Mouse (Mus musculus) regulatory T cell (primary cell): ENCODE measurements around the gene Gm49325.

Experiments
- in situ Hi-C: fragments of 300-600 bp; cut with MboI, MseI; formaldehyde crosslinking; loops from one replicate; pipeline ENCODE4 v1.15.1; 2025; ENCODE audit warnings: high pct_unique_total_duplicates

Gm49325 gene

GRCm38 (mm10) chr10:77624570-77624995, 18.6 kb downstream of the Gm49325 start:
- in situ Hi-C loops = no loop called here

DNA sequence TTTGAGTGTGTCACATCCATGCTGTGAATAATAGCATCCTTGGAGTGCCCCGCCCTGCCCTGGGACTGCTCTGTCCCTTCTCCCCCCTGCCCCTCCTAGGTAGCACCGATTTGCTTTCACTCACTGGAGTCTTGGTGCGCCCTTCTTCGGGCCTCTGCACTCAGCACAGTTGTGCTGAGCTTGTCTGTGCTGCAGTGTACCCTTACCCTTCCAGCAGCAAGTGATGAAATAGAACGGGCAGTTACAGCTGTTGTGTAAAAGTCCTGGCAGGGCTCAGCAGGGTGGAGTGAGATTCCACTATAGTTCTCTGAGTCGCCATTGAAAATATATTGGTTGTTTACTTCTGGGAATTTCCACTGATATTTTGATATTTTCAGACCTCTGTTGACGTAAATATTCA, 20.0 kb downstream of the Gm49325 start:
- in situ Hi-C loops = no loop called here

DNA sequence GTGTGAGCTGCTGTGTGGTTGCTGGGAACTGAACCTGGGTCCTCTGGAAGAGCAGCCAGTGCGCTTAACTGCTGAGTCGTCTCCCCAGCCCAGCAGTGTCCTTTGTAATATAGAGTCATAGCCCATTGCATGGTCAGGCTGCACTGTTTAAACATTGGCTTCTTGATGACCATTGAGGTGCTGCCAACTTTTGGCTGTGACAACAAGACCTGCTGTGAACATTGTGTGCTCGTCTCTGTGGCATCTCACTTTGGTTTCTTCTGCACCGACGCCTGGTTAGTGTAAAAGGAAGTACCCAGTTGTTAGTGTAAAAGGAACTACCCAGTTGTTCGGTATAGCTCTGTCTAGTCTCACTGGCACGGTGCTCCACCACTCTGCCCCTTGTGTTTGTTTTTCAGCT, 20.6 kb downstream of the Gm49325 start:
- in situ Hi-C loops = no loop called here

DNA sequence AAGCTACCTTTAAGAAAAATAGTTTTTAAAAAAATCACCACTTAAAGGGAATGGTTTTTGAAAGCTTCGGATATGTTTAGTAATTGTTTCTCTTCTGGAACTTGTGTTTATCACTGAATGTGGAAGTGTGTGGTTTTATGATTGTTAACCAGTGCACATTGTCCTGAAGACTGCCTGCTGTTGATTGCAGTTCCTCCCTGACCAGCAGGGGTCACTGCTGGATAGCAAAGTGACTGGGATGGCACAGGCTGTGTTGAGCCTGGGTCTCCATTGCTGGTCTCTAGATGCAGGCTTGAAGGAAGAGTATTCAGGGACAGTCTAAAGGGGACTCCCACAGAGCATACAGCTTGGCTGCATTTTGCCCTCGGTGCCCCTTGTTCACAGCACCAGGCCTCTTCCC, 21.5 kb downstream of the Gm49325 start:
- in situ Hi-C loops = no loop called here

DNA sequence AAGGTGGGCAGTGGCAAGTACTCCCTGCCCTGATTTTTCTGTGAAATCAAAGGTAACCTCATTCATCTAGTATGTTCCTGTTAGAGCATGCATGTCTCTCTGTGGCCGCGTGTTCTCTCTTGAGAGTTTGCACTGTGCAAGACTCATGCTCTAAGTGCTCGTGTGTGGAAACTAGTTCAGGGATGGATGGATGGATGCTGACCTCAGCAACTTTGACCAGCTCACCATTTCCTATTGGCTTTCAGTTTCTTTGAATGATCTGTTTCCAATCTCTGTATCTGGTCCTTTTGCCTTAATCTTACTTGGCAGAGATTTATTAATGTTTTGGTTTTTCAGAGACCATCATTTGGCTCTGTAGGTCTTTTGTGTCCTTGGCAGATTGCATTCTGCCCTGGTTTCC, 23.2 kb downstream of the Gm49325 start:
- in situ Hi-C loops = no loop called here

DNA sequence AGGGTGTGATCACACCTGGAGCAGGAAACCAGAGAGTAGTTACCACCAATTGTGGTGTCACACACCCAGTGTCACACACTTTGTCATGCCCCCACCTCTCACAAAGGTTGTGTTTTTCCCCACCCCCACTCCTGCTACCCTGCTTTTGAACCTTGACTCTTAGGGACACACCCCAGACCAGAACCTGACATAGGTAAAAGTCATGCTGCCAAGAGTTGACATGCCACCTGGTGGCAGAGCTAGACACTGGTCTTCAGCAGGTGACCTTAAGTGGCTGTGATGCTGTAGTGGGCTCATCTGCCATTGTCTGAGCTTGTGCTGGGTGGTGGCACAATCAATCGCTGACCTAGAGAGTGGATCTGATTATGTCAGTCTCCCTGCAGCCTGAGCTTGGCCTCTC, 24.0 kb downstream of the Gm49325 start:
- in situ Hi-C loops = no loop called here

GRCm38 (mm10) chr10:77634016-77634415, 28.0 kb downstream of the Gm49325 start:
- in situ Hi-C loops = no loop called here

GRCm38 (mm10) chr10:77634452-77635231, 28.6 kb downstream of the Gm49325 start:
- in situ Hi-C loops = no loop called here

- in situ Hi-C loops = no loop called here
Observed at GRCm38 (mm10) chr10:77636234-77636922, 30.4 kb downstream of the Gm49325 start.

- in situ Hi-C loops = no loop called here
Observed at GRCm38 (mm10) chr10:77638956-77639355, 33.0 kb downstream of the Gm49325 start.

- in situ Hi-C loops = no loop called here
Observed at GRCm38 (mm10) chr10:77643160-77643559, 37.2 kb downstream of the Gm49325 start.

- in situ Hi-C loops = no loop called here
Observed at GRCm38 (mm10) chr10:77645571-77645970, 39.6 kb downstream of the Gm49325 start.

DNA sequence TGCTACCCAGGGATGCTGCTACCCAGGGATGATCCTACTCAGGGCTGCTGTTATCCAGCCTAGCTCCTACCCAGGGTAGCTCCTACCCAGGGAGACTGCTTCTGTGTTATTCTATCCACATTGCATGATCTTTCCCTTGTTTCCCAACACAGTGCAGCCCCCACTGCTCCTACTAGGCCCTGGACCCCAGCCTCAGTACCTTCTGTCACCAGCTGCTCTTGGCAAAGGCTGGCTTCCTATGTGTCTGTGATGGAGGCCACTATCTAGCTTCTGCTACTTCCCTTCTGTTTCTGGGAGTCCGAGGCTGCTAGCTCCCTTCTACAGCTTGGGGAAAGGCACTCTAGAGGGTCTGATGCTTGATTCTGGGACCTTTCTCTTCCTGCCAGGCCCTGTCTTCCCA, 41.5 kb downstream of the Gm49325 start:
- in situ Hi-C loops = no loop called here

- in situ Hi-C loops = no loop called here
Observed at GRCm38 (mm10) chr10:77647901-77648300, 41.9 kb downstream of the Gm49325 start.

DNA sequence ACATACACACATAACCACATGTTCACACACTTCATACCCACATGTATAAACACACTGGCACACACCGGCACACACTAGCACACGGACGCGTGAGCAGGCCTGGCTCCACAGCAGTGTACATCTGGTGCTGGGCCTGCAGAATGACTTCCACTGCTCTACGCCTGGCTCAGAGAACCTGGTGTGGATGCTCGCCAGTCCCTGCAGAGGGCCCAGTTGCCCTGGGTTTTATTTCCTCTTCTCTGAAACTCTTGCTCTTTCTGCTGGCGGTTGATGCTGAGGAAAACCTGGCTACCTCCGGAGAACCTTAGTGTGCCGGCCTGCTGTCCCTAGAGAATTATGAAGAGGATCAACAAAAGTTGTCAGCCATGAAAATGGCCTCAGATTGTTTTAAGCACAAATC, 46.0 kb downstream of the Gm49325 start:
- in situ Hi-C loops = no loop called here

- in situ Hi-C loops = no loop called here
Observed at GRCm38 (mm10) chr10:77658286-77658994, 52.4 kb downstream of the Gm49325 start.

DNA sequence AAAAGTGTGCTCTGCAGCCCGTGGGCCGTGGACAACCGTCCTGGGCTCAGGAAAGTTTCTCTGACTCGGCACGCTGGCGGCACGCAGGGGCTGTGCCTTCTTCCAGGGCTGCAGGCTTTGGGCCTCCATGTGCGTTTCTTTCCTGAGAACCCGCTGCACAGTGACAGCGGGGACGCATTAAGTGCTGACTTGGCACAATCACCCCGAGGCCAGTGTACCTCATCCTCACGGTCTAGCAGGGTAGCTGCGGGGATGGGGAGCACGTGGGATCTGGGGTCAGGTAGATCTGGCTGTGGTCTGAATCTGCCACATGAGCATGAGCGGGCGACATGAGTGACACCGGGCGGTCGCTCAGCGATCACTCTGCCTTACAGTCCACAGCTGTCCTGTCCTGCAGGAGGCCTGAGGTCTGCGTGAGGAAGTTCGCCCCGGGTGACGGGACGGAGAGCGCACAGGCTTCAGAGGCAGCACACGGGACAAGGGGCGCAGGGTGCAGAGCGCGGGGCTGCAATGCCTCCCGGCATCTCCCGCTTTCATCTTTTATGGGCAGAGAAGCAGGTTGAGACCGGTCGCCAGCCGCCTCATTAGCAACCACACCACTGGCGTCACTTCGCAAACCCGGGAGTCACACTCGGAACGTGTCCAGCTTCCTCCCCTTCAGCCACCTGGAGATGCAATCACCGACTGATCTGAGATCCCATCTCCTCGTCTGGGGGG, 58.1 kb downstream of the Gm49325 start:
- in situ Hi-C loops = no loop called here

DNA sequence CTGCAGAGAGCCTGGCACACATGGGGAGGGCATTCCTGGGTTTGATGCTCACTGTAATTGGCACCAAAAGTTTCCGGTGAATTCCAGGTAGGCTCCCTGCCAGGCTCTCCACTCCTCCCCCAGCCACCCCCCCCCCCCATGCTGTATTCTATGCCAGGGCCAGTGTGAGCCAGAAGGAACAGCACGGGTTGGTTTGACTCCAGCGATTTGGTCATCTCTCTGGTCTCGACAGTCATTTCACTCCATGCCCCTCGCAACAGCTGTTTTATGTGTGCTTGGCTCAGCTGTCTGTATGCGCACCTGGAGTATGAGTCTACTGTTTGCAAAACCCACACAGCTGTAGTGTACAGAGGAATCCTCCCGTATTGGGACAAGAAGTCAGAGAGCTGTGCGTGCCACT, 60.3 kb downstream of the Gm49325 start:
- in situ Hi-C loops = no loop called here

GRCm38 (mm10) chr10:77667402-77667801, 61.4 kb downstream of the Gm49325 start:
- in situ Hi-C loops = no loop called here

- in situ Hi-C loops = loop anchor here (5.0 kb wide), 1 partner anchor 42 kb away; the partner anchor contains the start of gene Gm10024
Observed at GRCm38 (mm10) chr10:77670710-77671109, 64.7 kb downstream of the Gm49325 start.

- in situ Hi-C loops = loop anchor here (5.0 kb wide), 1 partner anchor 41 kb away; the partner anchor contains the start of gene Gm10024
Observed at GRCm38 (mm10) chr10:77671519-77671918, 65.5 kb downstream of the Gm49325 start.

GRCm38 (mm10) chr10:77673765-77674164, 67.8 kb downstream of the Gm49325 start:
- in situ Hi-C loops = loop anchor here (5.0 kb wide), 1 partner anchor 39 kb away; the partner anchor contains the start of gene Gm10024
